Mouse (Mus musculus): ENCODE data around the gene Etl4. TPM values are rescaled to one million over a fixed set of nuclear protein-coding genes. Genes with fewer than 3 reads are reported as not detected.

Gene Etl4
- total and polyA plus RNA-seq, 2 experiments, result 3.5 to 5.5 TPM

DNA sequence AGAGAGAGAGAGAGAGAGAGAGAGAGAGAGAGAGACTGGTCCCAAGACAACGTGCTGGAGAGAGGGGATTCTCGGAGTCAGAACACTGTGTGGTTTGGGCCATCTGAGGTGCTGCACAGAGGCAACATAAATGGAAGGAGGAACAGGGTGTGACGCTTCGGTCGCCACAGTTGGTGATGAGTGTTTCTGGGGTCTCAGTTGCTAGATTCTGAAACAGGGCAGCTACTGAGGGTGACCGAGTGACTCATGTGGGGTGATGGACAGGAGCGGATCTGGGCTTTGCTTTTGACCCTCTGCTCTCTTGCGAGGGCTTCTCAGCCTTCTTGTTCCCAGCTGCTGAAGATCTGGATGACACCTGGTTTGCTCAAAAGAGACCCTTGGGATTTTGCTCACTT, 1.2 kb downstream of the Etl4 start:
- no peak for DNase-seq (ENCODE audit: extremely low read depth, low read depth, low spot score)
- H3K36me3 ChIP-seq (ENCODE audit: control insufficient read depth, insufficient read depth, low read length), result no peaks in the 10 kb centered on the region
- 5% methylated on average over 8 of the region's 8 CpGs for WGBS

DNA sequence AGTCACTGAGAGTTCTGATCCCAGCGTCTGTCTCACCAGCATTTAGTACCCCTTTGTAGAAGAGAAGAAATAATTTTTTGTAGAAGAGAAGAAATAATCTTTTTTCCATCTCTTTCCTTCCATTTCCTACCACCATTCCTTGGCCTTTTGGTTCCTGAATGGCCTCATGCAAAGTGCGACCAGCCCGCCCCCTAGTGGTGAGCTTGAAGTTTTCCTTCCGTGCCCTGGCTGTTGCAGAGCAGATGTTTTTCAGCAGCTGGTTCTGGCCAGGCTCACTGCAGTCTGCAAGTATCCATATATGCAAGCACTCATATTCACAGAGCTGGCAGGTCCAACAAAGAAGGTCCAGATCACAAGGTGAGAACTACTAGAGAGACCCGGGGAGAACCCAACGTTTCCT, 9.6 kb downstream of the Etl4 start:
- peak; percentile 87 for TF ChIP-seq CTCF (IDR thresholded peaks at IDR 0.05; ENCODE audit: low read depth, low read length)
- TF ChIP-seq POLR2A (IDR thresholded peaks at IDR 0.05; ENCODE audit: extremely low read depth, insufficient read depth, low read length), result no peak
- H3K79me2 ChIP-seq (ENCODE audit: control insufficient read depth, insufficient read depth, low read length), result no peaks in the 10 kb centered on the region
- H3K27ac ChIP-seq (replicated peaks; ENCODE audit: insufficient read depth, low read depth, low read length), result no peak overlapping the region
- H3K4me1 ChIP-seq (ENCODE audit: control insufficient read depth, insufficient read depth, low read length), result no peaks in the 10 kb centered on the region
- H3K27me3 ChIP-seq (ENCODE audit: control insufficient read depth, insufficient read depth, low read length), result no peaks in the 10 kb centered on the region
- peak; percentile 21 for DNase-seq (ENCODE audit: extremely low read depth, low read depth, low spot score)
- H3K9ac ChIP-seq (ENCODE audit: low read depth, low read length), result no peak overlapping the region
- no peak overlapping the region; the same call in 1 of the 2 replicates for H3K4me3 ChIP-seq (ENCODE audit: insufficient read depth, low read depth, low read length)
- WGBS, result 20% methylated on average over 6 of the region's 6 CpGs
- no peaks in the 10 kb centered on the region for H3K36me3 ChIP-seq (ENCODE audit: control insufficient read depth, insufficient read depth, low read length)

More for the DNA sequence above, 1.2 kb downstream of the Etl4 start:
- H3K9ac ChIP-seq (ENCODE audit: low read depth, low read length), result no peak overlapping the region
- H3K27ac ChIP-seq (replicated peaks; ENCODE audit: insufficient read depth, low read depth, low read length), result no peak overlapping the region
- H3K27me3 ChIP-seq (ENCODE audit: control insufficient read depth, insufficient read depth, low read length), result peaks cover 2% of the 10 kb centered on the region
- no peaks in the 10 kb centered on the region for H3K4me1 ChIP-seq (ENCODE audit: control insufficient read depth, insufficient read depth, low read length)
- H3K79me2 ChIP-seq (ENCODE audit: control insufficient read depth, insufficient read depth, low read length), result no peaks in the 10 kb centered on the region
- TF ChIP-seq POLR2A (IDR thresholded peaks at IDR 0.05; ENCODE audit: extremely low read depth, insufficient read depth, low read length), result no peak
- TF ChIP-seq CTCF (IDR thresholded peaks at IDR 0.05; ENCODE audit: low read depth, low read length), result no peak
- no peak overlapping the region for H3K4me3 ChIP-seq (ENCODE audit: insufficient read depth, low read depth, low read length)

DNA sequence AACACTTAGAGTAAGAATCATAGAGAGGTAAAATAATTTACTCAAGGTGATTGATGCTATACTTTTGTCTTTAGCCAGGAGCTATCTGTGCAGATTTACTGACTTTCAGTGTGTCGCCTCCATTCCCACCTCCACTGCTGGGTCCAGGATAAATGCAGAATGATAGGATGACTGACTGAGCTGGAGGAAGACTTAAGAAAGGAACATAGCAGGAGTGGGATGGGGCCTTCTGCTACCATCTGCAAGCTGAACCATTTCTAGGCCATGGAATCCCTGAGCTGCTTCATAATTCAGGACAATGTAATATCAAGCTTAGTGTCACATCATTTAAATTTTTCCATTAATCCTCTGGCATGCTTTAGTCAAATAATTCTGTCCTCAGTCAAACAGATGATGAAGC, 20.4 kb downstream of the Etl4 start:
- TF ChIP-seq CTCF (IDR thresholded peaks at IDR 0.05; ENCODE audit: low read depth, low read length), result no peak
- TF ChIP-seq POLR2A (IDR thresholded peaks at IDR 0.05; ENCODE audit: extremely low read depth, insufficient read depth, low read length), result no peak
- Histone ChIP-seq H3K4me1 (ENCODE audit: control insufficient read depth, insufficient read depth, low read length) (no peaks in the 10 kb centered on the region), H3K27me3 (ENCODE audit: control insufficient read depth, insufficient read depth, low read length) (no peaks in the 10 kb centered on the region), H3K27ac (replicated peaks; ENCODE audit: insufficient read depth, low read depth, low read length) (no peak overlapping the region), H3K4me3 (ENCODE audit: insufficient read depth, low read depth, low read length) (no peak overlapping the region), H3K36me3 (ENCODE audit: control insufficient read depth, insufficient read depth, low read length) (no peaks in the 10 kb centered on the region), H3K9ac (ENCODE audit: low read depth, low read length) (no peak overlapping the region), H3K79me2 (ENCODE audit: control insufficient read depth, insufficient read depth, low read length) (no peaks in the 10 kb centered on the region)
- DNase-seq (ENCODE audit: extremely low read depth, low read depth, low spot score), result no peak
- WGBS, result 90% methylated on average over 1 of the region's 1 CpGs

DNA sequence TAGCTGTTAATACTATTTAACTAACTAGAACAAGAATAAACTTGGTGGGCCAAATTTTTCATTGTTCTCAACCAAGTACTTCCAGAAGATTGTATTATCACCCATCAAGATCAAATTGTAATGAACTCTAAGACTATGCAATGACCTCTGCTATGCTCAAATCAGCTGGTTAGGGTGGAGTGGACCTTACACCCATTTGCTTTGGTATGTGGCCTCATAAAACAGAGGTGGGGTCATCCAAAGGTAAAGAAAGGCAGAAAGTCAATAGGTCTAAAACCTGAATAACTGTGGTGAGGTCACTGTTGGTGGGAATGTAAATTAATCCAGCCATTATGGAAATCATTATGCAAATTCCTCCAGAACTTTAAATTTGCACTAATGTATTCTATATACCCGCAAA, 24.3 kb downstream of the Etl4 start:
- WGBS, result 86% methylated on average over 1 of the region's 1 CpGs
- no peaks in the 10 kb centered on the region for H3K27me3 ChIP-seq (ENCODE audit: control insufficient read depth, insufficient read depth, low read length)
- H3K4me1 ChIP-seq (ENCODE audit: control insufficient read depth, insufficient read depth, low read length), result no peaks in the 10 kb centered on the region
- no peaks in the 10 kb centered on the region for H3K79me2 ChIP-seq (ENCODE audit: control insufficient read depth, insufficient read depth, low read length)
- H3K4me3 ChIP-seq (ENCODE audit: insufficient read depth, low read depth, low read length), result no peak overlapping the region
- H3K36me3 ChIP-seq (ENCODE audit: control insufficient read depth, insufficient read depth, low read length), result no peaks in the 10 kb centered on the region
- no peak overlapping the region for H3K27ac ChIP-seq (replicated peaks; ENCODE audit: insufficient read depth, low read depth, low read length)
- no peak for DNase-seq (ENCODE audit: extremely low read depth, low read depth, low spot score)
- H3K9ac ChIP-seq (ENCODE audit: low read depth, low read length), result no peak overlapping the region
- TF ChIP-seq CTCF (IDR thresholded peaks at IDR 0.05; ENCODE audit: low read depth, low read length) (no peak), POLR2A (IDR thresholded peaks at IDR 0.05; ENCODE audit: extremely low read depth, insufficient read depth, low read length) (no peak)

DNA sequence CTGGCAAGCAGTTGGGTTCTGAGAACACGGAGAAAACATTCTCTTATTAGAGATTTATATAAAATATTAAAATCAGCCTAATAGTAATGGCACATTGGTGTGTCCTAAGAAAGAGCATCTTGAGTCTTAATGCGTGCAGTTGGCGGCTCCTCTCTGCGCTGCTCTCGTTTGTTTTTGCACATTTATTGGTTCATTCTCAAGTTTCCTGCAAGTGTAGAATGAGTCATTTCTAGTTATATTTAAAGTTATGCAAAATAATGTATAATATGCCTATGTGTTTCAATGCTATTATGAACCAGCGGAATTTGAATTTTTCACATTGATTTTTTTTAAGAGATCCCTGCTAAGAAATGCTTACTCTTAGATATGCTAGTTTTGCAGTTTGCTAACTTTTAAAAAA, 35.6 kb downstream of the Etl4 start:
- no peak overlapping the region for H3K27ac ChIP-seq (replicated peaks; ENCODE audit: insufficient read depth, low read depth, low read length)
- DNase-seq (ENCODE audit: extremely low read depth, low read depth, low spot score), result no peak
- H3K4me3 ChIP-seq (ENCODE audit: insufficient read depth, low read depth, low read length), result no peak overlapping the region
- H3K79me2 ChIP-seq (ENCODE audit: control insufficient read depth, insufficient read depth, low read length), result no peaks in the 10 kb centered on the region
- 88% methylated on average over 6 of the region's 6 CpGs for WGBS
- H3K27me3 ChIP-seq (ENCODE audit: control insufficient read depth, insufficient read depth, low read length), result no peaks in the 10 kb centered on the region
- H3K9ac ChIP-seq (ENCODE audit: low read depth, low read length), result no peak overlapping the region
- H3K4me1 ChIP-seq (ENCODE audit: control insufficient read depth, insufficient read depth, low read length), result no peaks in the 10 kb centered on the region
- TF ChIP-seq POLR2A (IDR thresholded peaks at IDR 0.05; ENCODE audit: extremely low read depth, insufficient read depth, low read length), result no peak
- TF ChIP-seq CTCF (IDR thresholded peaks at IDR 0.05; ENCODE audit: low read depth, low read length), result no peak
- no peaks in the 10 kb centered on the region for H3K36me3 ChIP-seq (ENCODE audit: control insufficient read depth, insufficient read depth, low read length)

DNA sequence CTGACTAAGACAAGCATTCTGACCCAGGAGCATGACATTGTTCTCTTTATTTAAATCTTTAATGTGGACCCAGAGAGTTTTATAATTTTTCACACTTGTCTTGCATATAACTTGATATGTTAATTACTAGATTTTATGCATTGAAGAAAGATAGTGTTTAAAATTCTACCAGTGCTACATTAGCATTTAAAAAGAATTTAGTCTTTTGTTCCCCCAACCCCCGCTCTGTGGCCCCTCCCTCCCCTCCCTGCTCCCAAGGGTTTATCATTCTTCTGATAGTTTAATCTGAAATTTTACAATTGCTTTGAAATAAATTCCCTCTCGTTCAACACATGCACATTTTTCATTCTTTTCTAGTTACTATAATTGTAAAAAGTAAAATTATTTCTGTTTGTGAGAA, 43.4 kb downstream of the Etl4 start:
- WGBS, result 85% methylated on average over 2 of the region's 2 CpGs
- H3K4me3 ChIP-seq (ENCODE audit: insufficient read depth, low read depth, low read length), result no peak overlapping the region
- no peaks in the 10 kb centered on the region for H3K79me2 ChIP-seq (ENCODE audit: control insufficient read depth, insufficient read depth, low read length)
- DNase-seq (ENCODE audit: extremely low read depth, low read depth, low spot score), result no peak
- no peaks in the 10 kb centered on the region for H3K4me1 ChIP-seq (ENCODE audit: control insufficient read depth, insufficient read depth, low read length)
- H3K9ac ChIP-seq (ENCODE audit: low read depth, low read length), result no peak overlapping the region
- no peaks in the 10 kb centered on the region for H3K36me3 ChIP-seq (ENCODE audit: control insufficient read depth, insufficient read depth, low read length)
- no peaks in the 10 kb centered on the region for H3K27me3 ChIP-seq (ENCODE audit: control insufficient read depth, insufficient read depth, low read length)
- no peak overlapping the region for H3K27ac ChIP-seq (replicated peaks; ENCODE audit: insufficient read depth, low read depth, low read length)
- TF ChIP-seq POLR2A (IDR thresholded peaks at IDR 0.05; ENCODE audit: extremely low read depth, insufficient read depth, low read length) (no peak), CTCF (IDR thresholded peaks at IDR 0.05; ENCODE audit: low read depth, low read length) (no peak)
